Mouse (Mus musculus) ES-Bruce4 (cell line): ENCODE measurements around the gene Nectin2.

ENCODE experiments used
- CTCF ChIP-seq: IDR thresholded peaks from one replicate; pipeline ENCODE4 v1.8.1; 2011; ENCODE audit warnings: low read depth, low read length
- EP300 ChIP-seq: IDR thresholded peaks from 2 replicates; pipeline ENCODE4 v1.6.1; 2011; ENCODE audit warnings: low read depth, low read length; ENCODE audit not compliant: insufficient read depth

GRCm38 (mm10) chr7:19719200-19719599 is 31.1 kb downstream of the Nectin2 start:
- no peak for TF ChIP-seq CTCF
- no peak for TF ChIP-seq EP300
